In the genomic region with DNA sequence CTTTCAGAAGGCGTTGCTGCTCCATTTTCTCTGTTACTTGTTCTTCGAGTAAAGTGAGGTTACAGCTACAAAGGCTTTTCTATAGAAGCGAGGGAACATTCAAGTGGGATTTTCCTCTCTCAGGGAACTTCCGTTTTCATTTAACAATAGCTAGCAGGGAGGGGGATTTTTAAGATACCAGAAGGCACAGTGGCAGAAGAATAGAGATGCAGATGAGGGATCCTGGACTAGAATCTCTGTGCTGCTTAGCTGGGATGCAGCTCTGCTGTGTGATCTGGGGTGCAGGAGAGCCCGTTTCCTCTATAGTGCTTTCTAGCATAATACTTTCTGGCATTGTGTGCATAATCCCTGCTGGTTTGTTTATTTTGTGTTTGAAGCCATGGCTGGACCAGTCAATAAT, we compare ENCODE assay signal across 38 mouse cellular contexts. TPM values are rescaled to one million over a fixed set of nuclear protein-coding genes. Genes with fewer than 3 reads are reported as not detected.
"Had no signal": no experiment of that assay in that cellular context is flagged by ENCODE, and none has a peak within 500 bp of the region (broad histone marks: within the 10 kb centered on the region; RNA-seq: fewer than 3 reads in every experiment).

No protein-coding gene starts in this region.

- H3K4me1 ChIP-seq: limb, embryonic 12.5 days; limb, embryonic 13.5 days; limb, embryonic 15.5 days; liver, embryonic 12.5 days; liver, embryonic 13.5 days; liver, embryonic 15.5 days; lung, embryonic 15.5 days; megakaryocyte, embryonic 14.5 days; neural tube, embryonic 12.5 days; neural tube, embryonic 13.5 days had no signal

- H3K4me3 ChIP-seq: left cerebral cortex, adult 2 months; limb, embryonic 12.5 days; limb, embryonic 13.5 days; limb, embryonic 15.5 days; liver, embryonic 12.5 days; liver, embryonic 13.5 days; liver, embryonic 15.5 days; lung, embryonic 15.5 days; megakaryocyte, embryonic 14.5 days; midbrain, embryonic 13.5 days; midbrain, embryonic 15.5 days; myocyte; neural tube, embryonic 12.5 days; neural tube, embryonic 13.5 days had no signal

- ATAC-seq: liver, embryonic 12.5 days; liver, postnatal 0 days; lung, postnatal 0 days; midbrain, embryonic 13.5 days; midbrain, embryonic 15.5 days; midbrain, embryonic 16.5 days had no signal

- H3K9me3 ChIP-seq: limb, embryonic 12.5 days; limb, embryonic 13.5 days; limb, embryonic 15.5 days; liver, embryonic 12.5 days; liver, embryonic 13.5 days; liver, embryonic 15.5 days; lung, embryonic 15.5 days; midbrain, embryonic 13.5 days; midbrain, embryonic 15.5 days; neural tube, embryonic 12.5 days; neural tube, embryonic 13.5 days had no signal

- H3K36me3 ChIP-seq: limb, embryonic 12.5 days; limb, embryonic 13.5 days; limb, embryonic 15.5 days; liver, embryonic 12.5 days; liver, embryonic 13.5 days; liver, embryonic 15.5 days; lung, embryonic 15.5 days; midbrain, embryonic 13.5 days; midbrain, embryonic 15.5 days; neural tube, embryonic 12.5 days; neural tube, embryonic 13.5 days had no signal

- H3K27ac ChIP-seq: left cerebral cortex, adult 2 months; limb, embryonic 12.5 days; limb, embryonic 13.5 days; limb, embryonic 15.5 days; liver, embryonic 12.5 days; liver, embryonic 13.5 days; liver, embryonic 14.5 days; liver, embryonic 15.5 days; lung, embryonic 15.5 days; macrophage; midbrain, embryonic 13.5 days; midbrain, embryonic 15.5 days; neural tube, embryonic 12.5 days; neural tube, embryonic 13.5 days had no signal

- DNase-seq: left cerebral cortex, postnatal 4 days; liver, embryonic 13.5 days; liver, postnatal 0 days; lung, adult 18-20 months; lung, adult 2 months; lung, embryonic 14.5 days; lung, postnatal 10 days; lung, postnatal 14 days; lung, postnatal 36 days; lung, postnatal 4 days; midbrain, embryonic 14.5 days had no signal

- H3K9ac ChIP-seq: limb, embryonic 12.5 days; limb, embryonic 13.5 days; limb, embryonic 15.5 days; liver, embryonic 12.5 days; liver, embryonic 13.5 days; liver, embryonic 14.5 days; liver, embryonic 15.5 days; liver, postnatal 0 days; lung, embryonic 14.5 days; lung, embryonic 15.5 days; midbrain, embryonic 13.5 days; midbrain, embryonic 15.5 days; neural tube, embryonic 12.5 days; neural tube, embryonic 13.5 days had no signal

- H3K4me2 ChIP-seq: limb, embryonic 12.5 days; limb, embryonic 13.5 days; limb, embryonic 15.5 days; liver, embryonic 11.5 days; liver, embryonic 12.5 days; liver, embryonic 13.5 days; liver, embryonic 15.5 days; lung, embryonic 14.5 days; lung, embryonic 15.5 days; midbrain, embryonic 13.5 days; midbrain, embryonic 15.5 days; neural tube, embryonic 12.5 days; neural tube, embryonic 13.5 days had no signal

- H3K27me3 ChIP-seq: limb, embryonic 12.5 days; limb, embryonic 13.5 days; limb, embryonic 15.5 days; liver, embryonic 12.5 days; liver, embryonic 13.5 days; liver, embryonic 15.5 days; lung, embryonic 15.5 days; megakaryocyte, embryonic 14.5 days; midbrain, embryonic 13.5 days; midbrain, embryonic 15.5 days; neural tube, embryonic 12.5 days; neural tube, embryonic 13.5 days had no signal

RNA-seq across cellular contexts. Expression of gene 4933405O20Rik, which starts 55.6 kb away (rescaled TPM):
- total RNA-seq: liver, adult 2 months; megakaryocyte progenitor cell, adult 5-6 weeks; megakaryocyte, adult 5-6 weeks; megakaryocyte-erythroid progenitor cell, adult 5-6 weeks; monocyte, adult 5-6 weeks had no signal
- polyA plus RNA-seq: limb, embryonic 11.5 days; limb, embryonic 12.5 days; limb, embryonic 13.5 days; limb, embryonic 15.5 days; liver, adult 2 months; liver, embryonic 11.5 days; liver, embryonic 12.5 days; liver, embryonic 13.5 days; liver, embryonic 14.5 days; liver, embryonic 15.5 days; liver, embryonic 16.5 days; liver, postnatal 0 days; lung, adult 2 months; lung, embryonic 14.5 days; lung, embryonic 15.5 days; lung, embryonic 16.5 days; lung, postnatal 0 days; macrophage; midbrain, embryonic 13.5 days; midbrain, embryonic 14.5 days; midbrain, embryonic 15.5 days; midbrain, embryonic 16.5 days; myocyte; neural tube, embryonic 11.5 days; neural tube, embryonic 12.5 days; neural tube, embryonic 13.5 days had no signal
